Mouse (Mus musculus) embryonic stem cell, embryonic (primary cell): Measurements from ENCODE around the gene Cdkal1.

Experiments used
- CTCF ChIA-PET, 4 experiments: fragments of 300-600 bp in 2 of 4; fragments of 350-600 bp in 2 of 4; sonication (Branson Sonifier 250); formaldehyde crosslinking; loops; one replicate each; lab custom pipeline; 2022; ENCODE audit warnings: inconsistent platforms in 2 of 4; lab: Charles Lee
- POLR2A ChIA-PET, 4 experiments: fragments of 300-600 bp in 2 of 4; fragments of 350-600 bp in 2 of 4; sonication (Branson Sonifier 250); formaldehyde crosslinking; loops; one replicate each; lab custom pipeline; 2022; ENCODE audit warnings: antibody characterized with exemption in 4 of 4, inconsistent platforms in 1 of 4; lab: Charles Lee

Cdkal1 gene

GRCm38 (mm10) chr13:29549761-29550160 lies 305.7 kb downstream of the Cdkal1 start:
- CTCF ChIA-PET: no interaction called here
- POLR2A ChIA-PET: no interaction called here

DNA sequence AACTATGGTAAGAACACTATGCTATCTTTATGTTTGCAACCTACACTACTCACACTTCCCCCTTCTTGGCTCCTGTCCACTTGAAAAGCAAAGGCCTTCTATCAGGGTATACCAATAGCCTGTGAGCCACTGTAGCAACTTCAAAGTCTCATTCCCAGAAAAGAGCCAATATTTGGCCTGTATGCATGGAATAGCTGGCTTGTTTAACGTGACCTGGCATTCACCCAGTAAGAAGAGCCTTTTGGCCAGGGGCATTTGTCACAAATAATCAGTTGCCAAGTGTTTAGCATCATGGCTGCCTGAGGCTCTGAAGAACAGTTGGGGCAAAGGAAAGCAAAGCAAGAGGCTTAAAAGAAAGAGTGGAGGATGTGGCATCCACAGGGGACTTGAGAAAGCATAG lies 317.6 kb downstream of the Cdkal1 start:
- ChIA-PET CTCF (no interaction called here), POLR2A (no interaction called here)

- ChIA-PET POLR2A (no interaction called here), CTCF (no interaction called here)
Observed at GRCm38 (mm10) chr13:29533586-29533985, 321.9 kb downstream of the Cdkal1 start.

DNA sequence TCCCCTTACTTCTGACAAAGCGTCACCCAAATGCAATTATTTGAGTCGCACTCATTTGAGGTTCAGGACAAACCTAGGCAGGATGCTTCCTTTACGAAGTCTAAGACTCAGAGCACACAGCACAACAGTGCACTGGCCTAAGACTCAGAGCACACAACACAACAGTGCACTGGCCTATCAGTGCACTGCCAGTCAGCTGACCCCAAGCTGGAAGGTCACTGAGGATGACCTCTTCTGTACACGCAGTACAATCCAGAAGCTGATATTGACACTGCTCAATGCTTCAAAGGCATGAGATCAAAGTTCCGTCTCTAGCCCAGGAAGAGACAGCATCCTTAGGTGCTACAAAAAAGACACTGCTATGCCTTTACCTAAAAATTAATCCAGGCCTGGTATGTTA lies 327.1 kb downstream of the Cdkal1 start:
- ChIA-PET POLR2A (interaction anchor here in 1 of 4 experiments (1.1 kb wide), 1 partner anchor 8 kb away, joined by 4 read pairs; no protein-coding TSS in a partner anchor), CTCF (interaction anchor here in 2 of 4 experiments (0.5 to 0.8 kb wide), 2 partner anchors 27 to 296 kb away, joined by 3 to 7 read pairs; no protein-coding TSS in a partner anchor)

- POLR2A ChIA-PET: interaction anchor here in 1 of 4 experiments (0.8 kb wide), 1 partner anchor 11 kb away, joined by 3 read pairs; no protein-coding TSS in a partner anchor
- CTCF ChIA-PET: interaction anchor here in 1 of 4 experiments (0.6 kb wide), 1 partner anchor 242 kb away, joined by 3 read pairs; no protein-coding TSS in a partner anchor
Observed at GRCm38 (mm10) chr13:29521321-29521720, 334.2 kb downstream of the Cdkal1 start.

- ChIA-PET CTCF (no interaction called here), POLR2A (no interaction called here)
Observed at GRCm38 (mm10) chr13:29514071-29514470, 341.4 kb downstream of the Cdkal1 start.

GRCm38 (mm10) chr13:29504861-29505568 lies 350.5 kb downstream of the Cdkal1 start:
- CTCF ChIA-PET: interaction anchor here in 1 of 4 experiments (0.5 kb wide), 1 partner anchor 1225 kb away, joined by 4 read pairs; no protein-coding TSS in a partner anchor
- POLR2A ChIA-PET: interaction anchor here in 1 of 4 experiments (0.7 kb wide), 1 partner anchor 57 kb away, joined by 3 read pairs; no protein-coding TSS in a partner anchor

- POLR2A ChIA-PET: no interaction called here
- CTCF ChIA-PET: no interaction called here
Observed at GRCm38 (mm10) chr13:29503147-29504044, 352.1 kb downstream of the Cdkal1 start.

- ChIA-PET POLR2A (no interaction called here), CTCF (no interaction called here)
Observed at GRCm38 (mm10) chr13:29502481-29503146, 352.9 kb downstream of the Cdkal1 start.

DNA sequence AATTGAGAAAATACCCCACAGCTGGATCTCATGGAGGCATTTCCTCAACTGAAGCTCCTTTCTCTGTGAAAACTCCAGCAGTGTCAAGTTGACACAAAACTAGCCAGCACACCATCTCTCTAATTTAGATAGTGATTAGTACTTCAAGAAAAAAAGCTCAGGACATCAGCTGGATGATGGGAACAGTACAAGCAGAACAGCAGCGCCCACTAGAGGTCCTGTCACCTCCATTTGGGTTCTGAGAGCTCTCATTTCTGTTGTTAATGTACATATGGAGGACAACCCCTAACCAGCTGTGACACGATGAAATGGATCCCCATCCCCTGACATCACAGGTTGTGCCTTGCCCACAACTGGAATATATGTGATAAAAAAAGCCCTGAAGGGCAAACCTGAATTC lies 354.3 kb downstream of the Cdkal1 start:
- CTCF ChIA-PET: interaction anchor here (0.5 to 1.4 kb wide), 11 partner anchors 11 to 1091 kb away, joined by 3 to 7 read pairs (median 3); no protein-coding TSS in a partner anchor
- POLR2A ChIA-PET: no interaction called here

DNA sequence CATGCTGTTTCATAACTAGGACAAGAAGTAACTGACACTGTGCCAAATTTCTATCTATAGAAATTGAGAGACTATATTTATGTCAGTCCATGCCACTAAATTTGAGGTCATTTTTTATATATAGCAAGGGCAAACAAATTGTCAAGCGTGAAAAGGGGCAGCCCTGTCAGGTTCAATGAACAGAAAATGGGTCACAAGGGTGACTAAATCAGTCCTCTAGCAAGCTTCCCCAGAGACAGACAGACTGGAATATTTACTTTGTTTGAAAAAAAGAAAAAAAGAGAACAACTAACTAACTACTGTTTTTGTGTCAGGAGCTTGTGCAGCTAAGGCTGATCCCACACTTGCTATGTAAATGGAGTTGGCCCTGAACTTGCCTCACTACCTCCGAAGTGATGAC lies 355.7 kb downstream of the Cdkal1 start:
- ChIA-PET POLR2A (no interaction called here), CTCF (no interaction called here)

DNA sequence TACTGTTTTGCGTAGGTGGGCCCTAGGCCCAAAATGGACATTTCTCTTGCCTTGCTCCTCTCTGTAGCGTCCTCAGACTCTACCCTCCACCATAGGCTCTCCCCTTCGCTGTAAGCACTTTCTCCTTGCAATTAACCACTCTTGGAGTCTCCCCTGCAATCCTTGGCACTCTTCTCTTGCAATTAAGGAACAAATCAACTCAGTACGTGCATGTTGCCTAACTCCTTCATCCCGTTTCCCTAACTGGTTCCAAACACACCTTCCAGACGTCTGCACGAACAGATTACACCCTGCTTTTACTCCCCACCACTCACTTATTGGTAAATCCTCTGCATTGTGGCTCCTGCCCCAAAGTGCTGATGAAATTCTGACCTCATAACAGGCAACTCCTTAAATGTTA lies 358.2 kb downstream of the Cdkal1 start:
- CTCF ChIA-PET: no interaction called here
- POLR2A ChIA-PET: no interaction called here

DNA sequence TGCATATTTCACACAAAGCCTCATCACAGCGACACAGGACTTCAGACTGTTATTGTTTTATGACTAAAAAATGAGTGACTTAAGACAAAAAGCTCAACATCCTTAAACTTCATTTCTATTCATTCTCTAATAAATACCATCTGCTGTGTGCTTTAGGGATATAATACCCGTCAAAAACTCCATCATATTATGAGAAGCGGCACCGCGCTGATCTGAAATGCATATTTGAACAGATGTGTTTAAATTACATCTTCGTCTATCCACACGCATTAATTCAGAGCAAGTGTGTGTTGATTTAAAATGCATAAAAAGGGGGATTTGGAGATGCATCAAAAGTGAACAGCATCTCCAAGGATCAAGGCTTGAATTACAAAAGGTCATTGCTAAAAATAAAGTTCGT lies 365.1 kb downstream of the Cdkal1 start:
- CTCF ChIA-PET: interaction anchor here in 1 of 4 experiments (1.3 kb wide), 1 partner anchor 11 kb away, joined by 3 read pairs; no protein-coding TSS in a partner anchor
- POLR2A ChIA-PET: no interaction called here

- POLR2A ChIA-PET: interaction anchor here in 1 of 4 experiments (0.6 kb wide), 1 partner anchor 28 kb away, joined by 4 read pairs; no protein-coding TSS in a partner anchor
- CTCF ChIA-PET: no interaction called here
Observed at GRCm38 (mm10) chr13:29489476-29489875, 366.0 kb downstream of the Cdkal1 start.

- POLR2A ChIA-PET: interaction anchor here in 1 of 4 experiments (0.6 kb wide), 1 partner anchor 22 kb away, joined by 11 read pairs; no protein-coding TSS in a partner anchor
- CTCF ChIA-PET: no interaction called here
Observed at GRCm38 (mm10) chr13:29486709-29487108, 368.8 kb downstream of the Cdkal1 start.

DNA sequence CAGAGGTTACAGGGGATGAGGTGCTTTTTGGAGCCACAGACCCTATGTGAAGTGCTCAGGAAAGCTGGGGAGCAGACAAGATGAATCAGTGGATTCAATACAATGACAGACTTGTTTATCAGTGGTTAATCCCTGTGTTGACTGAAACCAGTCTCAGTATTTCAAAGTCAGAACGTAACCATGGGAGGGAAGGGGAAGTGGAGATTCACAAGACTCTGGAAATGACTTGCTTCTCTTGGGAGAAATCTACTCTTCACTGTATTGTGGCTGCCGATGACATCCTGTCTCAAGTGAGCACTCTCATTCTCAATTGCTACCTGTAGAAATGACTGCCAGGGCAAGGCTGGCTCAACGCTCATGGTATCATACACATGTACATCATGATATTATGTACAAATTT lies 371.5 kb downstream of the Cdkal1 start:
- CTCF ChIA-PET: no interaction called here
- POLR2A ChIA-PET: no interaction called here

DNA sequence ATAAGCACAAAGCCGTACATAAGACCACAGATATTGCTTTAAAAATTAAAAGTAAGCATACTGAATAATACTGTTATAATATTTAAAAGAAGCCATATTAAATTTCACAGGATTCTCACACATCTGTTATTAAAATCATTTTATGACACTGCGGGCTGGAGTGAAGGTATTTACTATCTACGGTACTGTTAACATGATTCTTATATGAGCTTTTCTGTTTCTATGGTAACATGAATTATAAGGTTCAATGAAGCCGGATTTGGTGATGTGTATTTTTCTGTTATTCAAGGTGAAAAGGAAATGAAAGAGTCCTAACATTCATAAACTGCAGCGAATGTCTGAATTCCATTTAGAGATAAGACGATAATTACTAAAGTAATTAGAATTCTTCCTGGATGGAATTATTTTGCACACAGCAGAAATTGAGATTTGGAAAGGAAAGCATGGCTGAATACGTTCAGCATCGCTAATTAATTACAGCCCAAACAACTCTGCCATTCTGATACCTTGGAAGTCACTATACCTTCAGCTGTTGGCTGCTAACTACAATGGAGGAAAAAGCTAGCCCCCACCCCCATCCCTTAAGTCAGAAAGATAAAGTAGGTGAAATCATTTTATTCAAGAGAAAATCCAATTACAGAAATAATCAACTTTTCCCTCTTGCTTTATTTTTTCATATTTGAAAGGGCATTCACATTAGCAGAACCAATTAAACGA lies 373.2 kb downstream of the Cdkal1 start:
- CTCF ChIA-PET: no interaction called here
- POLR2A ChIA-PET: no interaction called here

GRCm38 (mm10) chr13:29476421-29476820 lies 379.1 kb downstream of the Cdkal1 start:
- ChIA-PET POLR2A (interaction anchor here in 1 of 4 experiments (0.5 kb wide), 1 partner anchor 303 kb away, joined by 6 read pairs; no protein-coding TSS in a partner anchor), CTCF (no interaction called here)
